Mouse (Mus musculus): Measurements from ENCODE around the gene Zbed6.
"Not testable (repeated sequence)": the region's sequence is repeated elsewhere in the genome, so short reads cannot be mapped to it uniquely, and the experiment has no call there.

Gene Zbed6

GRCm38 (mm10) chr1:133660466-133661202, at the start of gene Zbed6:
Gene Zbed6, minus strand, starts transcription at chr1:133660885.
- DNase-seq (ENCODE audit: low spot score in 2 of 2): peak; percentile 14 to 36

- DNase-seq (ENCODE audit: low spot score in 2 of 2): no peak
Measured at GRCm38 (mm10) chr1:133709292-133709691, 48.6 kb upstream of the Zbed6 start.

DNA sequence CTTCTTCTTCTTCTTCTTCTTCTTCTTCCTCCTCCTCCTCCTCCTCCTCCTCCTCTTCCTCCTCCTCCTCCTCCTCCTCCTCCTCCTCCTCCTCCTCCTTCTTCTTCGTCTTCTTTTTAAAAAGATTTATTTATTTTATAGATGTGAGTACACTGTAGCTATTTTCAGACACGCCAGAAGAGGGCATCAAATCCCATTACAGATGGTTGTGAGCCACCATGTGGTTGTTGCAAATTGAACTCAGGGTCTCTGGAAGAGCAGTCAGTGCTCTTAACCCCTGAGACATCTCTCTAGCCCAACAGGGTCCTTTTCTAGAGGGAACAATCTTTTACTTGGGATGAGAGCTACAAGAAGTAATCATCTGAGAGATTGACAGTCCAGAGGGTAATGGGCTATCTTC, 41.1 kb upstream of the Zbed6 start:
- DNase-seq (ENCODE audit: low spot score in 2 of 2): not testable (repeated sequence)

DNA sequence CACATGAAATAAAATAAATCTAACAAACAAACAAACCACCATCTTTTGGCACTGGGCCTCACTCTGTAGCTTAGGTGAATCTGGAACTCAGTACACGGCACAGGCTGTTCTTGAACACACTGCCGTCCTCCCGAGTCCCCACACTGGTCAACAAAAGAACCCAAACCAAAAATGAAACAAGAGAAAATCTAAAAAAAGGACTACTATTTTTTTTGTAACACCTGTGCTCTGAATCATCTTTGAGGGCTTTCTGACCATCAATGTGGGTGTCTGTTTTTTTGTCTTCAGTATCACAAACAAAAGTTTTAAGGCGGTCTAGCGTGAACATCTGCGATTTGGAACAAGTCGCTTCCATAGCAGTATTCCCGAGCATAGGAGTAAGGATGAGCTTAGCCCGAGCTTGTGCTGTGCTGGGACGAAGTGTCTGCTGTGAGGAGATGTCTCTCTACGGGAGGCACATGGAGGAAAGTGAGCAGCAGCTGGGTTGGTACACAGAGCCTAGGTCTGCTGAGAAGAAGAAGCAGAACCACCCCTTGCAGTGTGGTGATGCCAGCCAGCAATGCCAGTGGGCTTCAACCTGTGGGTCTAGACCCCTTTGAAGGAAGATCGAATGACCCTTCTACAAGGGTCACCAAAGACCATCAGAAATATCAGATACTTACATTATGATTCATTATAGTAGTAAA, 37.4 kb upstream of the Zbed6 start:
- DNase-seq (ENCODE audit: low spot score in 2 of 2): no peak

- DNase-seq (ENCODE audit: low spot score in 2 of 2): no peak
Measured at GRCm38 (mm10) chr1:133695901-133696300, 35.2 kb upstream of the Zbed6 start.

DNA sequence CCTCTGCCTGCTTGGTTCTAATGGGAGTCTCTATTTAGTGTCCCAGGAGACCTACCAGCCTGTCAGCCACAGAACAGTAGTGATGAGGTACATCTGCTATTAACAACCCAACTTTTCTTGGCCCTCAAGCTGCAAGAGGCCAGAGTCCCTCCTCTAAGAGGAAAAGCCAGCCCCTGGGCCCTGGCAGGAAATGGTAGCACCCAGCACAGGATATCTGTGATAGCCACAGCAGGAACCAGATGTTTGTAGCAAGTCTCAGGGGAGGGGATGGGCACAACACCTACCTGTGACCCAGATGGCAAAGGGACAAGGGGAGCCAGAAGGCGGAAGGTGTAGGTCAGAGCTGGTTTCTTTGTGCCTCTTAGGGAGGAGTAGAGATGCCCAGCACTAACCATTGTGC, 34.2 kb upstream of the Zbed6 start:
- DNase-seq (ENCODE audit: low spot score in 2 of 2): peak in 1 of 2 experiments; percentile 46

DNA sequence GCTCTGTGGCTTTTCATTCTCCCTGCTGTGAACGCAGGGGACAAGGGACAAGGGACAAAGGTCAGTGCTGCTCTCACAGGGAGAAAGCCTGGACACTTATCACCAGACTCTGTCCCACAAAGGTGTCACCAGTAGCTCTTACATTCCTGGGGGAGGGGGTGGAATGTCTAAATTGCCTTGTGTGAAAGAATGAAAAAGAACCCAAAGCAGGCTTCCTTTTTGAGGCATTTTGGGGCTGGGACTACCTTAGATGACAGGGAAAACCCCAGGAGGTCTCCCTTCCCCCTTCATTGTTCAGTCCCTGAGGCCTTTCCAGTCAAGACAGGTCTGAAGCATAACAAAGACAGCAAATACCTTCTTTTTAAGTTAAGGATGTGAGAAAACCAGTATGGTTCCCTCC, 33.6 kb upstream of the Zbed6 start:
- no peak for DNase-seq (ENCODE audit: low spot score in 2 of 2)

GRCm38 (mm10) chr1:133693536-133694114, 32.9 kb upstream of the Zbed6 start:
- no peak for DNase-seq (ENCODE audit: low spot score in 2 of 2)

DNA sequence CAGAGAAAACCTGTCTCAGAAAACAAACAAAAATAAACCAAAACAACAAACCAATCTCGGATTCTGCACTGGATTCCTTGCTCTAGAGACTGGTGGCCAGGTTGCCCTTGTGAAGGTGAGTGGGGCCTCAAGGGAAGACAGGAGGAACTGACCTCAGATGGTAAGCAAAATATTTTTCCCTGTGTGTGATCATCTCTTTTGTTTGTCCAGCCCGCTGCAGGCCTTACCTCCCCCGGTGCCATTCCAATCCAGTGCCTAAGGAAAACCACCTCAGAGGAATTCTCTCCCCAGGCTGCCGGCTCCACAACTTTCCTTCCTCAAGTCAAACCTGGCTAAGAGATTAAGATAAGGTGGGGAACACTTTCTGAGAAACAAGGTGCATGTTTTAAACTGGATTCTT, 31.5 kb upstream of the Zbed6 start:
- DNase-seq (ENCODE audit: low spot score in 2 of 2): no peak

- no peak for DNase-seq (ENCODE audit: low spot score in 2 of 2)
Measured at GRCm38 (mm10) chr1:133691046-133691445, 30.4 kb upstream of the Zbed6 start.

DNA sequence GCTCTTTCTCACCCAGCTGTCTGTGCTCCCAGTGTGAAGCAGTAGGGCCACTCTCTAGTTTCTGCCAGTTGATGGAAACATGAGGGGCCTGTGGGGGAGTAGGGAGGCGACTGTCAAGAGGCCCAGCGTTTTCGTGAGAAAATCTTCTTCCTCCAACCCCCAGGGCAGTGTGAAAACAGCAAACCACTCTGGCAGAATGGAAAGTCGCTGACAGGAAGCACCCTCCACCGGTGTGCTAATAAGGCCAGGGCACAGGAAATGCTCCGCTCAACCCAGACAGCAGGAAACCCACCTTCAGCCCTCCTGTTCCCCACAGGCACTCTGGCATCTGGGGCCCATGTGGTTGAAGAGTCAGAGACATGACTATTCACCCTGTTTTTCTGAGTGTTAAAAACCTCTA, 29.2 kb upstream of the Zbed6 start, which contains the start of gene Lax1:
Gene Lax1, minus strand, starts transcription at position 212 of the 400 bp plus-strand sequence.
- DNase-seq (ENCODE audit: low spot score in 2 of 2): peak; percentile 33 to 35

GRCm38 (mm10) chr1:133688301-133688700, 27.6 kb upstream of the Zbed6 start:
- DNase-seq (ENCODE audit: low spot score in 2 of 2): no peak

DNA sequence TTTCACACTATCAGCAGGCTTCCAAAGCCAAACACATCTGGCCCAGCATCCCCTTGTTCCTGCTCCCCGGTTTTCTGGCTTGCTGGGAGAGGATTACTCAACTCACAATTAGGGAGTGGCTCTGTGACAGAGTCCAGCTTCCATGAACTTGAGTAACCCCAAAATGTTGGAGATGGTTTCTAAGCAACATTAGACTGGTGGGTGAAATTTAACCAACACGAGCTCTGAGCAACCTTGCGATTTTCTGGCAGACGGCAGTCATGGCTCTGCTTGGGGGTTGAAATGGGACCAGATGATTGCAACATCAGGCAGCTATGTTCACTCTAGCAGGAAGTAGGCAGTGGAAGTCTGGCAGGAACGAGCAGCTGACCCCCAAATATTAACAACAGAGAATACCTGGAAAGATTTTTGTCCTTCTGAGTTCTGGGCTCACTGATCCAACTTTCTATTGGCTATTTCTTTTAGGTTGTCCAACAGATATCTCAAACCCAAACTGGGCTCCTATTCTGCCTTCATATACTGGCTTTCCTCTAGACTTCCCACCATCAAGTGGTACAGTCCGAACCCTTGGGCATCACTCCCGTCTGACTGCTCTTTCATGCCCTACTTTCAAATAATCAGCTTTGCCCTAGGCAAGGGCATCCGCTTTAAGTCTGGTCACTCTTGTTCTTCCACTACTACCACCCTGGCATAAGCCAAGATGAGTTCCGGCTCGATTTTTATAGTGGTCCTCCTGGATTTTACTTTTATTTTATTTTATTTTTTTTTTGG, 25.2 kb upstream of the Zbed6 start:
- DNase-seq (ENCODE audit: low spot score in 2 of 2): no peak

- DNase-seq (ENCODE audit: low spot score in 2 of 2): no peak
Measured at GRCm38 (mm10) chr1:133671801-133672200, 11.1 kb upstream of the Zbed6 start.

GRCm38 (mm10) chr1:133671266-133671665, 10.6 kb upstream of the Zbed6 start:
- no peak for DNase-seq (ENCODE audit: low spot score in 2 of 2)

DNA sequence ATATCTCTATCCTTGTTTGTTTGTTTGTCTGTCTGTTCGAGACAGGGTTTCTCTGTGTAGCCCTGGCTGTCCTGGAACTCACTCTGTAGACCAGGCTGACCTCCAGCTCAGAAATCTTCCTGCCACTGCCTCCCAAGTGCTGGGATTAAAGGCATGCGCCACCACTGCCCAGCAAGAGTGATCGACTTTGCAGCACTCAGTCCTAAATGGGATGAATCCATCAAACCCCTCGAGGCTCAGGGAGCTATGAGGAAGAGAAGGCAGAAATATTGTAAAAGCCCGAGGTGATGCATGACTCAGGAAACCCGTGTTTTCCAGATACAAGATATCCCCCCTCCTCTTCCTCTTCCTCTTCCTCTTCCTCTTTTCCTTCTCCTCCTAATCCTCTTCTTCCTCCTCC, 10.1 kb upstream of the Zbed6 start:
- DNase-seq (ENCODE audit: low spot score in 2 of 2): no peak

- no peak for DNase-seq (ENCODE audit: low spot score in 2 of 2)
Measured at GRCm38 (mm10) chr1:133670190-133670589, 9.5 kb upstream of the Zbed6 start.

DNA sequence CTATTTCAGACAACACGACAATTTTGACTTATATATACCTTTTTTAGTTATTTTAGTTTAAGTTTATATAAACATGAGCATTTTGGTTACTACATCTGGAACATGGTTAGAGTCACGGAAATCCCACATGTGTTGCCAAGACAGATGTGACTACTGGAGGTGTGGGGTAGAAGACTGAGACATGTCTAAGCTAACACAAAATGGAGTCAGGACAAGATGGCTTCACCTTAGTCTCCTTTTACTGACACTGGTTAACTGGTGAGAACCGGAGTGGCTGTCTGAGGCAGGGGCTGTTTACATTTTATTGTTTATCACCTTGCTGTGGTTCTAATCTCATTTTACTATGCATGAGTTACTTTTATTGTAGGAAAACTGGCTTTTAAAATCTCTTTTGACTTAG, 7.9 kb upstream of the Zbed6 start:
- no peak for DNase-seq (ENCODE audit: low spot score in 2 of 2)

- DNase-seq (ENCODE audit: low spot score in 2 of 2): no peak
Measured at GRCm38 (mm10) chr1:133667721-133668120, 7.0 kb upstream of the Zbed6 start.

DNA sequence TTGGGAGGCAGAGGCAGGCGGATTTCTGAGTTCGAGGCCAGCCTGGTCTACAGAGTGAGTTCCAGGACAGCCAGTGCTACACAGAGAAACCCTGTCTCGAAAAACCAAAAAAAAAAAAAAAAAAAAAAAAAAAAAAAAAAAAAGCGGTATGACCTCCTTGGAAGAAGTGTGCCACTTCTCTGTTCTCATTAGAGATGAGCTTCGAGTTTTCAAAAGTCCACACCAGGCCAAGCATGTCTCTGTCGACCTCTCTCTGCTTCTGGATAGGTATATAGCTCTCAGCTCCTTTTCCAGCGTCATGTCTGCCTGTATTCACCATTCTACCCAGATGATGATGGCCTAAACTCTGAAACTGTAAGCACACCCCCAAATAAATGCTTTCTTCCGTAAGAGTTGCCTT, 5.0 kb upstream of the Zbed6 start:
- not testable (repeated sequence) for DNase-seq (ENCODE audit: low spot score in 2 of 2)

DNA sequence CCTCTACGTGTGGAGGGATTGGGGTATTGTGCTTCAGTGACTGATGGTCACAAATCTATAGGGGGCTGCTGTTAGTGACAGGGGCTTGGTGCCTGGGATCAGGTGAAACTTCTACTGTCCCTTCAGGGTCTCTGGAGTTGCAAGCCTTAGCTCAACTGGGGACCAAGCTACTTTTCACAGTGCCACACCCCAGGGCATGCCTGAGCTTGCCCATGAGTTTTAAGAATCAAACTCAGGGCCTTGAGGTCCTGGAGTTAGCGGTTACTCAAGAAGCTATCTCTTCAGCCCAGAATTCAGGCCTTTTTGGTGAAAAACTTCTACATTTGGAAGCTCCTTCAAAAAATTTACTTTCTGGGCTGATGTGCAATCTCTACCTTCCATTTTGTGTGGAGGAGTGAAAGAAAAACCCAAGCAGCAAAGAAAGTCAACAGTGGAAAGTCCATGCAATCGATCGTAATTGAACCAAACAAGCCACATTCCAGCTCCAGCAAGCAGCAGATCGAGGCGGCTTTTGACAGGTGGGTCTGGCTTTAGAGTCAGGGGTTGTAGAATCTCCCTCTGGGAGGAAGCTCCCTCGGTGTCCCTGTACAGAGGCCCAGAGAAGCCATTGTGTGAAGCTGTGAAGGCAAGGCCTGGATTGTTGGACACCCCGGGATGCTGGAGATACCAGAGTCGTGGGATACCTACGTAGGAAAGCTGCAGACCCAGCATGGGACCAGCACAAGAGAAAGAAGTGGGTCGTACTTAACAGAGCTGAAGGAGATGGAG, 3.7 kb upstream of the Zbed6 start:
- DNase-seq (ENCODE audit: low spot score in 2 of 2): no peak
